Mouse (Mus musculus): ENCODE results near the gene Ckm. TPM values are rescaled to one million over a fixed set of nuclear protein-coding genes. Genes with fewer than 3 reads are reported as not detected.

The Ckm gene
- total and polyA plus RNA-seq, 3 experiments, result not detected

DNA sequence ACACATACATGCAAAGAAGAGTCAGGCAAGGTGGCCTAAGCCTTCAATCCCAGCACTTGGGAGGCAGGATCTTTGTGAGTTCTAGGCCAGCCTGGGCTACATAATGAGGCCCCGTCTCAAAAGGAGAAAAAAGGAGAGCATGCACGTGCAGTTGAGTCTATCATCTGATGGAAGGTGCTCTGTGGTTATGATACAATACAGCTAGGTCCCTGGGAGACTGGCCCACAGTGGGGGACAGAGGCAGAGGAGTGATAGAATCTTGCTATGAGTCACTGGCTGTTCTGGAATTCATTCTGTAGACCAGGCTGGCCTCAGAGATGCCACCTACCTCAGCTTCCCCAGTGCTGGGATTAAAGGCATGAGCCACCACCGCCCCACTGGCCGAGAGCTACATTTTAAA lies 57.9 kb downstream of the Ckm start:
- no peak for TF ChIP-seq KAT2A (conservative IDR thresholded peaks at IDR 0.05; ENCODE audit: low read depth, low read length)
- no peak for TF ChIP-seq POLR2A (IDR thresholded peaks at IDR 0.05; ENCODE audit: control insufficient read depth in 1 of 2, insufficient read depth in 1 of 2, low read depth in 1 of 2, low read length in 2 of 2, poor library complexity in 1 of 2)
- peak; percentile 68 for TF ChIP-seq BHLHE40 (IDR thresholded peaks at IDR 0.05; ENCODE audit: borderline replicate concordance, low read depth, low read length)

GRCm38 (mm10) chr7:19462884-19463381 lies 58.4 kb downstream of the Ckm start, which contains the start of gene Exoc3l2:
TSS of gene Exoc3l2 (plus strand) at chr7:19463331.
- Histone ChIP-seq H3K4me3 (ENCODE audit: control insufficient read depth in 1 of 2, insufficient read depth in 1 of 2, low read depth in 2 of 2, low read length in 2 of 2) (no peak within 1 kb of the TSS), H3K9me3 (replicated peaks; ENCODE audit: insufficient read depth, low read length) (no peaks in the 10 kb centered on the region), H3K27me3 (ENCODE audit: control insufficient read depth in 1 of 2, insufficient read depth in 2 of 2, low read length in 2 of 2) (no peaks in the 10 kb centered on the region), H3K36me3 (ENCODE audit: control insufficient read depth in 1 of 2, insufficient read depth in 2 of 2, low read length in 2 of 2) (no peaks in the 10 kb centered on the region), H3K79me2 (ENCODE audit: control insufficient read depth, insufficient read depth, low read length, poor library complexity) (peaks cover 3% of the 10 kb centered on the region; the same call in 1 of the 2 replicates), H3K9ac (ENCODE audit: control insufficient read depth, low read depth, low read length, poor library complexity, severe bottlenecking) (no peak within 1 kb of the TSS), H3K27ac (ENCODE audit: control insufficient read depth, low read depth, low read length) (no peak within 1 kb of the TSS), H3K4me1 (ENCODE audit: control insufficient read depth in 1 of 2, insufficient read depth in 2 of 2, low read length in 2 of 2) (no peaks in the 10 kb centered on the region; a peak in 1 of 4 replicates)
- no peak for DNase-seq (ENCODE audit: low read depth, low spot score)
- no peak for TF ChIP-seq MXI1 (IDR thresholded peaks at IDR 0.05; ENCODE audit: low read depth, low read length)
- no peak for TF ChIP-seq RAD21 (IDR thresholded peaks at IDR 0.05; ENCODE audit: low read depth, low read length)
- no peak for TF ChIP-seq UBTF (IDR thresholded peaks at IDR 0.05; ENCODE audit: borderline replicate concordance, insufficient read depth, low read depth, low read length)
- TF ChIP-seq E2F4 (IDR thresholded peaks at IDR 0.05; ENCODE audit: borderline replicate concordance, low read depth, low read length), result no peak
- no peak for TF ChIP-seq ELF1 (IDR thresholded peaks at IDR 0.05; ENCODE audit: low read depth, low read length)
- TF ChIP-seq SIN3A (IDR thresholded peaks at IDR 0.05; ENCODE audit: low read length), result no peak
- no peak for TF ChIP-seq GATA1 (IDR thresholded peaks at IDR 0.05; ENCODE audit: low read depth, low read length)
- TF ChIP-seq MYB (IDR thresholded peaks at IDR 0.05; ENCODE audit: low read depth, low read length), result no peak
- no peak for TF ChIP-seq ZNF384 (IDR thresholded peaks at IDR 0.05; ENCODE audit: low read depth, low read length)
- no peak for TF ChIP-seq MYC (IDR thresholded peaks at IDR 0.05; ENCODE audit: low read depth, low read length)
- no peak for TF ChIP-seq MAX (IDR thresholded peaks at IDR 0.05; ENCODE audit: low read length)
- no peak for TF ChIP-seq BHLHE40 (IDR thresholded peaks at IDR 0.05; ENCODE audit: borderline replicate concordance, low read depth, low read length)
- no peak for TF ChIP-seq POLR2AphosphoS2 (IDR thresholded peaks at IDR 0.05; ENCODE audit: low read length)
- no peak for TF ChIP-seq NRF1 (IDR thresholded peaks at IDR 0.05; ENCODE audit: insufficient read depth, low read depth, low read length, poor library complexity, severe bottlenecking)
- no peak for TF ChIP-seq JUND (IDR thresholded peaks at IDR 0.05; ENCODE audit: low read depth, low read length)

More for the DNA sequence above, 57.9 kb downstream of the Ckm start:
- Histone ChIP-seq H3K9me3 (replicated peaks; ENCODE audit: insufficient read depth, low read length) (no peaks in the 10 kb centered on the region), H3K27me3 (ENCODE audit: control insufficient read depth in 1 of 2, insufficient read depth in 2 of 2, low read length in 2 of 2) (no peaks in the 10 kb centered on the region), H3K27ac (ENCODE audit: control insufficient read depth, low read depth, low read length) (no peak overlapping the region), H3K4me1 (ENCODE audit: control insufficient read depth in 1 of 2, insufficient read depth in 2 of 2, low read length in 2 of 2) (no peaks in the 10 kb centered on the region; a peak in 1 of 4 replicates), H3K9ac (ENCODE audit: control insufficient read depth, low read depth, low read length, poor library complexity, severe bottlenecking) (no peak overlapping the region), H3K4me3 (ENCODE audit: control insufficient read depth in 1 of 2, insufficient read depth in 1 of 2, low read depth in 2 of 2, low read length in 2 of 2) (no peak overlapping the region), H3K79me2 (ENCODE audit: control insufficient read depth, insufficient read depth, low read length, poor library complexity) (peaks cover 4% of the 10 kb centered on the region; the same call in 1 of the 2 replicates), H3K36me3 (ENCODE audit: control insufficient read depth in 1 of 2, insufficient read depth in 2 of 2, low read length in 2 of 2) (no peaks in the 10 kb centered on the region)
- peak; percentile 33 for DNase-seq (ENCODE audit: low read depth, low spot score)
